Mouse (Mus musculus) ES-Bruce4 (cell line): ENCODE measurements around the gene Hoxc10.

Experiments
- CTCF ChIP-seq: IDR thresholded peaks from one replicate; pipeline ENCODE4 v1.8.1; 2011; ENCODE audit warnings: low read depth, low read length
- EP300 ChIP-seq: IDR thresholded peaks from 2 replicates; pipeline ENCODE4 v1.6.1; 2011; ENCODE audit warnings: low read depth, low read length; ENCODE audit not compliant: insufficient read depth

DNA sequence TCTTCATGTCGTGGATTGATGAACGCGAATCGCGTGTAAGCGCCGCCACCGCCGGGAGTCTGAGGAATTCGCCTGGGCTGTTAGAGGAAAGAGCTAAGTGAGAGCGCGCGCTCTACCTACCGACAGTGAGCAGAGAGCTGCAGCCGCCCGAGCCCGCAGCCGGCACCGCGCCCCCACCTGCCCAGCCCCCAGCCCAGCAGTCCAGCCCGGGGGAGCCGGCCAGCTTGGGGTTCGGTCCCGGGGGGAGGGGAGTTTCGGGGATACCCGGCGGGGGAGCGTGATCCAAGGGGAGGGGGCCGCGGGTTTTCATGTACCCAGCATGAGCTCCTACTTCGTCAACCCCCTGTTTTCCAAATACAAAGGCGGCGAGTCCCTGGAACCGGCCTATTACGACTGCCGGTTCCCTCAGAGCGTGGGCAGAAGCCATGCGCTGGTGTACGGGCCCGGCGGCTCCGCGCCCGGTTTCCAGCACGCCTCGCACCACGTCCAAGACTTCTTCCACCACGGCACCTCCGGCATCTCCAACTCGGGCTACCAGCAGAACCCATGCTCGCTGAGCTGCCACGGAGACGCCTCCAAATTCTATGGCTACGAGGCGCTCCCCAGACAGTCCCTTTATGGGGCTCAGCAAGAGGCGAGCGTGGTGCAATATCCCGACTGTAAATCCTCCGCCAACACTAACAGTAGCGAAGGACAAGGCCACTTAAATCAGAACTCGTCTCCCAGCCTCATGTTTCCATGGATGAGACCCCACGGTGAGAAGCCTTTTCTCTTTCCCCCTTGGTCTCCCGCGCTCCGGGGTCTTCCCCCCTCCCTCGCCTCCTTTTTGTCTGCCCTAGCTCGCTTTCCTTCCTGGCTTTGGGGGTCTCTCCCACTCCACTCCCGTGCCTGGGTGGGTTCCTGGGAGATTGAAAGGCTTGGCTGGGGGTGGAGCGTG, 24.1 kb downstream of the Hoxc10 start, which contains the start of gene Hoxc8:
- TF ChIP-seq CTCF = no peak
- TF ChIP-seq EP300 = no peak
